Mouse (Mus musculus) ES-E14 (cell line): Measurements from ENCODE around the gene 1700012B07Rik. TPM values are rescaled to one million over a fixed set of nuclear protein-coding genes. Genes with fewer than 3 reads are reported as not detected.
A peak's percentile ranks its signal among the peaks of the same experiment; 100 is the strongest.

ENCODE experiments used
- DNase-seq: peaks from one replicate; pipeline ENCODE4 v3.0.0-alpha.2; 2013; ENCODE audit warnings: low read depth, low spot score
- H3K27ac ChIP-seq: 2 replicates; pipeline ENCODE4 v1.5.1; 2012; ENCODE audit warnings: low read depth, mild to moderate bottlenecking, low read length, moderate library complexity, mixed read lengths; ENCODE audit not compliant: poor library complexity, insufficient read depth, severe bottlenecking
- H3K36me3 ChIP-seq: 2 replicates; pipeline ENCODE4 v1.6.1; 2012; ENCODE audit warnings: mild to moderate bottlenecking, low read length, moderate library complexity, mixed read lengths; ENCODE audit not compliant: control insufficient read depth, poor library complexity, insufficient read depth, severe bottlenecking
- H3K4me1 ChIP-seq, 2 experiments: fragments of 150-350 bp in 1 of 2; sonication (generic) in 1 of 2; 2 replicates each; pipeline ENCODE4 v1.6.1; 2012; ENCODE audit warnings: low read length in 2 of 2, mild to moderate bottlenecking in 1 of 2, mixed read lengths in 1 of 2; ENCODE audit not compliant: control insufficient read depth in 2 of 2, insufficient read depth in 2 of 2, poor library complexity in 1 of 2
- H3K4me3 ChIP-seq, 2 experiments: fragments of 150-350 bp in 1 of 2; sonication (generic) in 1 of 2; 2 replicates each; pipeline ENCODE4 v1.5.1; 2012; ENCODE audit warnings: low read length in 2 of 2, low read depth in 1 of 2, mild to moderate bottlenecking in 1 of 2, mixed read lengths in 1 of 2; ENCODE audit not compliant: insufficient read depth in 1 of 2, poor library complexity in 1 of 2, severe bottlenecking in 1 of 2
- H3K9ac ChIP-seq: 2 replicates; pipeline ENCODE4 v1.6.1; 2012; ENCODE audit warnings: low read depth, mild to moderate bottlenecking, low read length, mixed read lengths; ENCODE audit not compliant: poor library complexity, insufficient read depth, severe bottlenecking
- H3K9me3 ChIP-seq: fragments of 150-350 bp; sonication (generic); 2 replicates; pipeline ENCODE4 v1.6.1; 2012; ENCODE audit warnings: low read depth, mild to moderate bottlenecking, low read length; ENCODE audit not compliant: control insufficient read depth, insufficient read depth
- CHD2 ChIP-seq: IDR thresholded peaks from 2 replicates; pipeline ENCODE4 v1.6.1; 2014; ENCODE audit warnings: mild to moderate bottlenecking, low read depth, low read length, inconsistent platforms
- HCFC1 ChIP-seq: IDR thresholded peaks from 2 replicates; pipeline ENCODE4 v1.6.1; 2012; ENCODE audit warnings: low read length, inconsistent platforms, borderline replicate concordance; ENCODE audit not compliant: insufficient read depth
- MAFK ChIP-seq: IDR thresholded peaks from 2 replicates; pipeline ENCODE4 v1.6.1; 2014; ENCODE audit warnings: mild to moderate bottlenecking, low read depth, low read length, inconsistent platforms; ENCODE audit not compliant: insufficient read depth
- ZC3H11A ChIP-seq: IDR thresholded peaks from 2 replicates; pipeline ENCODE4 v1.6.1; 2012; ENCODE audit warnings: low read depth, mild to moderate bottlenecking, inconsistent platforms, low read length, borderline replicate concordance
- ZNF384 ChIP-seq: IDR thresholded peaks from 2 replicates; pipeline ENCODE4 v1.6.1; 2012; ENCODE audit warnings: low read depth, low read length, inconsistent platforms
- in situ Hi-C, 2 experiments: fragments of 600-800 bp; cut with MboI; formaldehyde crosslinking; loops; one replicate each; pipeline ENCODE4 v1.15.1; 2025; ENCODE audit warnings: low sequenced_read_pairs in 2 of 2, inconsistent platforms in 1 of 2; ENCODE audit not compliant: unreplicated experiment in 2 of 2
- total RNA-seq: library from RNA; depleted of rRNA; stranded (reverse); fragments of 300-350 nt; gene quantifications from 2 replicates; pipeline ENCODE4 v1.2.3, GENCODE M21; 2012

Gene 1700012B07Rik
- total RNA-seq, 1 experiment, result not detected

- TF ChIP-seq HCFC1 (no peak), ZC3H11A (no peak)
- Histone ChIP-seq H3K36me3 (no peaks in the 10 kb centered on the region), H3K4me1 (no peaks in the 10 kb centered on the region), H3K9ac (no peak overlapping the region), H3K4me3 (no peak overlapping the region), H3K27ac (no peak overlapping the region), H3K9me3 (no peaks in the 10 kb centered on the region)
- in situ Hi-C loops, result no loop called here
- DNase-seq, result no peak
Observed at GRCm38 (mm10) chr11:109822280-109822679, 5.6 kb downstream of the 1700012B07Rik start.

- no peak for TF ChIP-seq HCFC1
- no peak for TF ChIP-seq ZNF384
- TF ChIP-seq MAFK, result no peak
- TF ChIP-seq CHD2, result no peak
- TF ChIP-seq ZC3H11A, result no peak
- no peak for DNase-seq
- Histone ChIP-seq H3K9ac (no peak overlapping the region), H3K36me3 (no peaks in the 10 kb centered on the region), H3K4me1 (no peaks in the 10 kb centered on the region), H3K9me3 (no peaks in the 10 kb centered on the region), H3K27ac (no peak overlapping the region), H3K4me3 (no peak overlapping the region)
- in situ Hi-C loops, result no loop called here
Observed at GRCm38 (mm10) chr11:109817405-109817804, 10.4 kb downstream of the 1700012B07Rik start.

- Histone ChIP-seq H3K27ac (no peak overlapping the region), H3K4me3 (no peak overlapping the region), H3K9ac (no peak overlapping the region), H3K36me3 (no peaks in the 10 kb centered on the region), H3K4me1 (no peaks in the 10 kb centered on the region), H3K9me3 (no peaks in the 10 kb centered on the region)
- DNase-seq, result no peak
- TF ChIP-seq ZC3H11A (no peak), MAFK (no peak), ZNF384 (no peak), CHD2 (no peak), HCFC1 (no peak)
- in situ Hi-C loops, result no loop called here
Observed at GRCm38 (mm10) chr11:109816911-109817310, 10.9 kb downstream of the 1700012B07Rik start.

GRCm38 (mm10) chr11:109811721-109812120, 16.1 kb downstream of the 1700012B07Rik start:
- TF ChIP-seq MAFK, result no peak
- TF ChIP-seq HCFC1, result no peak
- 0 out of 2 replicates have a peak, but pooled peaks have one; percentile 29 for TF ChIP-seq ZNF384
- no peak for TF ChIP-seq ZC3H11A
- no peak for TF ChIP-seq CHD2
- in situ Hi-C loops, result no loop called here
- H3K9ac ChIP-seq, result no peak overlapping the region
- no peaks in the 10 kb centered on the region for H3K9me3 ChIP-seq
- no peak for DNase-seq
- H3K27ac ChIP-seq, result no peak overlapping the region
- no peaks in the 10 kb centered on the region; a peak in 1 of 4 replicates for H3K4me1 ChIP-seq
- no peaks in the 10 kb centered on the region for H3K36me3 ChIP-seq
- H3K4me3 ChIP-seq, result no peak overlapping the region

- Histone ChIP-seq H3K9me3 (no peaks in the 10 kb centered on the region), H3K36me3 (no peaks in the 10 kb centered on the region), H3K27ac (no peak overlapping the region), H3K9ac (no peak overlapping the region), H3K4me3 (no peak overlapping the region), H3K4me1 (no peaks in the 10 kb centered on the region; a peak in 1 of 4 replicates)
- in situ Hi-C loops, result no loop called here
- no peak for DNase-seq
- TF ChIP-seq ZC3H11A, result no peak
- TF ChIP-seq MAFK, result no peak
Observed at GRCm38 (mm10) chr11:109809175-109809855, 18.5 kb downstream of the 1700012B07Rik start.
